Mouse (Mus musculus) brain, adult 2 months (tissue): ENCODE measurements around the gene Ltbp3.
"Not testable (repeated sequence)": the region's sequence is repeated elsewhere in the genome, so short reads cannot be mapped to it uniquely, and the experiment has no call there.

ENCODE experiments used
- DNase-seq: peaks from one replicate; pipeline ENCODE4 v3.0.0; 2011; ENCODE audit warnings: low read depth, low spot score

Ltbp3 gene

GRCm38 (mm10) chr19:5791329-5791728 lies 50.6 kb downstream of the Ltbp3 start:
- DNase-seq = no peak

GRCm38 (mm10) chr19:5793116-5793515 lies 52.4 kb downstream of the Ltbp3 start:
- peak; percentile 90 for DNase-seq

GRCm38 (mm10) chr19:5793917-5794770 lies 53.4 kb downstream of the Ltbp3 start:
- DNase-seq = not testable (repeated sequence)

- no peak for DNase-seq
Observed at GRCm38 (mm10) chr19:5794771-5795576, 54.3 kb downstream of the Ltbp3 start.

DNA sequence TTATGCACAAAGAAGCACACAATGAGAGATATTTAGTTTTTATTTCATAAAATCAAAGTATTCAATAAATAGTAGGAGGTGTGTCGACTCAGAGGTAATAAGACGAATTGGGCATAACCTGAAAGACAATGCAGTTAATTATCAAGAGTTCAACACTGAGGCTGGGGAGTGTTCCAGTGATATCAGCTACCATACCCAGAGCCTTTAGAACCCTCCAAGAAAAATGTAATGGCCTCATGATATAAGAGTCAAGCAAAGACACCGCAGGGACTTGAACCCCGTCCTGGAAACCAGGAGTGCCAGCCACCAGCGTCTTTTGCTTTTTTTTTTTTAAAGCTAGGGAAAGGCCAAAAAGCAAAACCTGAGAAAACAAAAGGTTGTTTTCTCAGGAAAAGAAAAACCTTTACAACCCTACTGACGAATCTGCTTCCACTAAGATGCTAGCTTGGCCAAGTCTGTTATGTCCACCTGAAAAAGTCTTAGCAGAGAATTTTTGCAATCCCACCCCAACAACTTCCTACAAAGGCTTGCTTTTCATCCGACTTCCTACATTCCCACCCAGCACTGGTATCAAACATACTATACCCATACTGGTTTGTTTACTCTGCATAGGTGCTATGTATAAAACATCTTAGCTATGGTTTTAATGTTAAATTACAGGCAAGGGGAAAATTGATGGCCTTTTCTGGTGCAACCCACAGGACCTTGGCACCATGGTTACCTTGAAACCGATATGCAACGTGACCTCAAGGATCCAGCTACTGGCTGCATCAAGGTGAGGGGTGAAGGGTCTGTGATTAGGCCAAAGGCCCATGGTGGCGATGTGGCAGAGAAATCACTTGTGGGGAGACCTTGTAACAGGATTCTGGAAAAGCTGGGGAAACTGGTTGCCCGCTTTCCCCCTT lies 55.2 kb downstream of the Ltbp3 start:
- no peak for DNase-seq

DNA sequence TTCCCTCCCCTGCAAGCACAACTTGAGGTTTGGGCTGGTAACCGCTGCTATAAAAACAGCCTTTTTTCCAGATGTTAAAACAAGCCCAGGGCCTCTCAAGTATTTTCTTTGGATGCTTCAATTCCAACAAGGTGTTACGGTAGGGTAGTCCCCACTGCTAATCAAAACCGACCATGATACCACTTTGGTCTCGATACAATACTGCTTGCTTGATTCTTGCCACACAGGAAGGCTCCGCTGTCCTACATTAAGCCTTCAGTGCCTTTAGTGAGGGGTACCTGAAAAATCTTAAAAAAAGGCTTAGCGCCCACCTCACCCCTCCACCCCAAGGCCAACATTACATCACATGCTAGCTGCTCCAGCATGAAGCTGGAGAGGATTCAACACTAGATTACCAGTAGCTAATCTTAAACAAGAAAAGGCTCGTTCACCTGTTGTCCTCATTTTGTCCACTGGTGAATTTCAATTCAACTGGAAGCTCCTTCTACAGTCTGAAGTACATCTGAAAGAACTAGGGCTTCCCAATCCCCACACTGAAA lies 55.9 kb downstream of the Ltbp3 start:
- no peak for DNase-seq

DNA sequence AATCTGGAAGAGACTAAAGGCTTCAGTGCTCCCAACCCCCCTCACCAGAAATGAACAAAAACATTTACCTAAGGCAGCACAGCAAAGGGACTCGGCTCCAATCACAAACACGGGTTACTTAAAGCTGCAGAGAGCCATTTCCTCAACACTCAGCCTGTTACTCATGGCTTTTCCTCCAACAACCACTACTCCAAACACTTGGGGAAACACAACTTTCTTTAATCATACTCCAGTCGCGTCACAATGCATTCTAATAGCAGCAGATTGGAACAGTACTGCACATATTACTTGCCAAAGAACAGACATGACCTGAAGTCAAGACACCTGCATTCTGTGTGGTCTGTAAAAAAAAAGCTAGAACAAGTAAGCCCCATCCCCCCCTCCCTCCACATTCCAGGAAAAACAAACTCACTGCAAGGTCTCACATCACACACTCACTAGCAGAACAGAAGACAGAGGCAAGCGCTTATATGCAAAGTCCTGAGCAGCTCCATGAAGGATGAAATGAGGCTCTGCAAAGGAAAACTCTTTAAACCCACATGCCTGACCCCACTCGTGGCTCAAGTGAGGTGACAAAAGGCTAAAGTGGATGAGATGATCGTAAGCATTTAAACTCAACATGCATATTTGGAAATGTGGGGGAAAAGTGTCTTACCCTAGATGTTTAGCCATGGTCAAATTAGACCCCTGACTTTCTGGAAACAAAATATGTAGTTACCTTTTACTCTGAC lies 56.8 kb downstream of the Ltbp3 start:
- no peak for DNase-seq

GRCm38 (mm10) chr19:5798700-5799479 lies 58.2 kb downstream of the Ltbp3 start:
- peak; percentile 71 for DNase-seq

- no peak for DNase-seq
Observed at GRCm38 (mm10) chr19:5799566-5800349, 59.1 kb downstream of the Ltbp3 start.

GRCm38 (mm10) chr19:5800350-5800631 lies 59.6 kb downstream of the Ltbp3 start:
- DNase-seq = no peak

GRCm38 (mm10) chr19:5800632-5801431 lies 60.1 kb downstream of the Ltbp3 start:
- DNase-seq = no peak

GRCm38 (mm10) chr19:5801432-5801964 lies 60.8 kb downstream of the Ltbp3 start:
- no peak for DNase-seq

DNA sequence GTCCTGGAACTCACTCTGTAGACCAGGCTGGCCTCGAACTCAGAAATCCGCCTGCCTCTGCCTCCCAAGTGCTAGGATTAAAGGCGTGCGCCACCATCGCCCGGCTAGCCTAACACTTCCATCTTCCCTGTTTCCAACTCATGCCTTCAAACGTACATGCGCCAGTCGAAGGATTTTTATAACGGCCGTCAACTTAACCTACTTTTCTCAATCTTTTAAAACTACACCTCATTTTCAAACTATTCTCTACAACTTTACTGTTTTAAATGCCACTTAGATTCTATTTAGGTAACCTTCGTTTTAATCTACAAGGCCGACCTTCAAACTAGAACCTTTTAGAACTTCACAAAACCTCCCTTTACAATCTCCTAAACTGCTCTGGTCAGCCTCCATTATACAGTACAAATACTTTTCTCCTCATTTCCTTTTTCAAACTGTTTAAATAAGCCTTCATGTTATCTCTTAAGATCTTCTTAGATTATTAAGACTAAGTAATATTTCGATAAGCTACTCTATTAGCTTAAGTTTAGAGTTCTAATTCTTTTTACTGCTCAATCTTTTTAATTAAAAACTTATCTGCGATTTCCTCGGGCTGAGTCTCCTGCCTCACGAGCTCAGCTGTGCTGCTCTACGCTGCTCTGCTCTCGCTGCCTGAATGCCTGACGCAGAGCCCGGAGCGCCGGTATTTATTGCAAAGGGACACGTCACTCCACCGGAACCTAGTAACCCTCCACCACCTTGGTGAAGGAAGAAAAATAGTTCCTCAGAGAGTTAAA lies 61.5 kb downstream of the Ltbp3 start:
- DNase-seq = peak; percentile 99

DNA sequence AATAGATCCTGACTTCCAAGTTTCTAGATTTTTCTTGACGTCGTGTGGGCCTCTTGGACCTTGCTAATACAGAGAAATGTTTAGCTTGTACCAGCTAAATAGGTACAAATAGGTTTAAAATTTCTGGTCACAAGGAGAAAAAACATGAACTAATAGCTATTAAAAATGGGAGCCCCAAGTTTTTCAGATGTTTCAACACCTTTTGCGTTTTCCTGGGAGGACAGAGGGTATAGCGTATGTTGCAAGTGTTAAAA lies 62.0 kb downstream of the Ltbp3 start:
- no peak for DNase-seq

DNA sequence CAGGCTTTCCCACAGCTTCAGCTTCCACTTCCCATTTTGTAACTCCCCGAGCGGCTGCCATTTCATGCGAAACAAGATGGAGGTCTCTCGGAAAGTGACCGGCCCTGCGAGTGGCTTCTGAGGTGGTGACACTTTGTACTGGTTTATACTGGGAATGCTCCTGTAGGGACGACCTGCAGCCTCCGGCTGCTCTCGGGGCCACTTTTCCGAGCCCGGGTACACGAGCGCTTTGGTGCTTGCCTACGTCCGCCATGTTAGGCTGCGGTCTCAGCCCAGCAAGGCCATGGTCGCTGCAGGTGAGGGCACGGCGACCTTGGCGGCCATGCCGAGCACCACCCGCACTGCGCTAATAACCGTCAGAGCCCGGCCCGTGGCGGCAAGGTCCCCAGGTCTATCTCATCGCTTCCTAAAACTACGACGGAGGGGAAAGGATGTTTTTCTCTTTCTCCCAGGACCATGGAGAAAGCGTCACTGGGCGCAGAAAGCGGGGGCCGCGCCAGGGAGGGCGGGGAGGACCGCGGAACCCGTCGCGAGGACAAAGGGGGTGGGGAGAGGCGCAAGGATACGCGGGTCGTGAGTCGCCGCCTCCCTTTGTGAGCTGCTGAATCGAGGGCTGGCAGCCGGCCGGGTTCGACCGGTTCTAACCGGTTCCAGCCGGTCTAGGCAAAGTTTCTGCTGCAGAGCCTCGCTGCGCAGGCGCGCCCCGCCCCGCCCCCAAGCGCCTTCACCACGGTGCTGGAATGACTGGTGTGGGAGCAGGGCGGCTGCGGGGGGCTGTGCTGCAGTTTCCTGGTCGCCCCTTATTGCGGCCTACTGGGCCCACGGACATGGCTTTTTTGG lies 62.6 kb downstream of the Ltbp3 start:
- DNase-seq = peak; percentile 100

GRCm38 (mm10) chr19:5803881-5804279 lies 63.2 kb downstream of the Ltbp3 start:
- no peak for DNase-seq

- DNase-seq = peak; percentile 90
Observed at GRCm38 (mm10) chr19:5804371-5804899, 63.7 kb downstream of the Ltbp3 start.
